Mouse (Mus musculus) CD8-positive naive resting alpha-beta T cell, adult 2 months (primary cell): ENCODE measurements around the gene Nup35.
A peak's percentile ranks its signal among the peaks of the same experiment; 100 is the strongest.

Source experiments
- DNase-seq, 2 experiments: peaks; one replicate each; pipeline ENCODE4 v3.0.0; 2022; ENCODE audit warnings: low read depth in 2 of 2, low spot score in 2 of 2

Gene Nup35

GRCm38 (mm10) chr2:80632336-80633026 is 15.4 kb downstream of the Nup35 start:
- DNase-seq = no peak

GRCm38 (mm10) chr2:80638364-80639241 is 21.6 kb downstream of the Nup35 start:
- peak; percentile 81 for DNase-seq

- DNase-seq = no peak
Measured at GRCm38 (mm10) chr2:80639398-80639797, 22.4 kb downstream of the Nup35 start.

GRCm38 (mm10) chr2:80639864-80640263 is 22.8 kb downstream of the Nup35 start:
- no peak for DNase-seq

GRCm38 (mm10) chr2:80661414-80661813 is 44.4 kb downstream of the Nup35 start:
- DNase-seq = no peak

- no peak for DNase-seq
Measured at GRCm38 (mm10) chr2:80662682-80663081, 45.6 kb downstream of the Nup35 start.

GRCm38 (mm10) chr2:80667396-80667964 is 50.4 kb downstream of the Nup35 start:
- DNase-seq = no peak

- DNase-seq = no peak
Measured at GRCm38 (mm10) chr2:80669868-80670666, 53.0 kb downstream of the Nup35 start.

- no peak for DNase-seq
Measured at GRCm38 (mm10) chr2:80678803-80679202, 61.8 kb downstream of the Nup35 start.

GRCm38 (mm10) chr2:80683727-80684239 is 66.7 kb downstream of the Nup35 start:
- DNase-seq = no peak

GRCm38 (mm10) chr2:80684396-80685071 is 67.5 kb downstream of the Nup35 start:
- DNase-seq = no peak

GRCm38 (mm10) chr2:80688261-80688660 is 71.2 kb downstream of the Nup35 start:
- no peak for DNase-seq

GRCm38 (mm10) chr2:80707429-80707828 is 90.4 kb downstream of the Nup35 start:
- DNase-seq = no peak
